Mouse (Mus musculus) ES-Bruce4 (cell line): ENCODE results near the gene Glb1l.

Experiments used
- CTCF ChIP-seq: IDR thresholded peaks from one replicate; pipeline ENCODE4 v1.8.1; 2011; ENCODE audit warnings: low read depth, low read length
- EP300 ChIP-seq: IDR thresholded peaks from 2 replicates; pipeline ENCODE4 v1.6.1; 2011; ENCODE audit warnings: low read depth, low read length; ENCODE audit not compliant: insufficient read depth
- POLR2A ChIP-seq: IDR thresholded peaks from one replicate; pipeline ENCODE4 v1.8.1; 2011; ENCODE audit warnings: low read length; ENCODE audit not compliant: insufficient read depth

GRCm38 (mm10) chr1:75247071-75247930, 36.7 kb upstream of the Glb1l start:
- no peak for TF ChIP-seq POLR2A
- no peak for TF ChIP-seq CTCF
- TF ChIP-seq EP300, result no peak
